Mouse (Mus musculus) stomach, postnatal 0 days (tissue): ENCODE data around the gene Trmt11.

Experiments used
- CTCF ChIP-seq: IDR thresholded peaks from 2 replicates; pipeline ENCODE4 v1.5.1; 2016; ENCODE audit warnings: antibody characterized with exemption, low read depth, mild to moderate bottlenecking, moderate library complexity
- EP300 ChIP-seq: optimal IDR thresholded peaks from 2 replicates; pipeline ENCODE3; 2016; ENCODE audit warnings: antibody characterized with exemption

GRCm38 (mm10) chr10:30564651-30565050, 35.9 kb downstream of the Trmt11 start:
- TF ChIP-seq CTCF: no peak
- no peak for TF ChIP-seq EP300
